Mouse (Mus musculus) left cerebral cortex, postnatal 25 days (tissue): ENCODE results near the gene Pde11a. TPM values are rescaled to one million over a fixed set of nuclear protein-coding genes. Genes with fewer than 3 reads are reported as not detected.

ENCODE experiments used
- DNase-seq, 2 experiments: peaks; one replicate each; pipeline ENCODE4 v3.0.0; 2022; ENCODE audit warnings: low spot score in 2 of 2, mixed read lengths in 1 of 2
- intact Hi-C: fragments of 180-260 bp; cut with DNase I; formaldehyde crosslinking; loops from one replicate; pipeline ENCODE4 v1.15.1; 2025
- total RNA-seq, 2 experiments: library from RNA; stranded (reverse); gene quantifications; 2 replicates each; pipeline ENCODE4 v1.2.3; 2021

The Pde11a gene
- total RNA-seq, 2 experiments from 2014 or later: 4.1 to 4.8 TPM

DNA sequence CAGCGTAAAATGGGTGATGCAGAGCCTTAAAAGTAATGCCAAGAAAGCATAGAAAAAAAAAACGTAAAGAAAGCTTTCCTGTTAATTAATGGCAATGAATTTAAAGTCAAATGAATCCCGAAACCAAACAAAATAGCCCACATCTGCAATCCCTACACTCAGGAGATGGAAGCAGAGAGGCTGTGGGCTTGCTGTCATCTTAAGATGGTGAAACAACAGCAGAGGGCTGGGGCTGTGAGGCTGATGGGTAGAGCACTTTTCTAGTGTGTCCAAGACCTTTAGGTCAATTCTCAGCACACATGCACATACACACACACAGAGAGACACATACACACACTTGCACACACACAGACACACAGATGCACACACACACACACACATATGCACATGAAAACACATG, 12.4 kb downstream of the Pde11a start:
- DNase-seq: no peak
- intact Hi-C loops: no loop called here

DNA sequence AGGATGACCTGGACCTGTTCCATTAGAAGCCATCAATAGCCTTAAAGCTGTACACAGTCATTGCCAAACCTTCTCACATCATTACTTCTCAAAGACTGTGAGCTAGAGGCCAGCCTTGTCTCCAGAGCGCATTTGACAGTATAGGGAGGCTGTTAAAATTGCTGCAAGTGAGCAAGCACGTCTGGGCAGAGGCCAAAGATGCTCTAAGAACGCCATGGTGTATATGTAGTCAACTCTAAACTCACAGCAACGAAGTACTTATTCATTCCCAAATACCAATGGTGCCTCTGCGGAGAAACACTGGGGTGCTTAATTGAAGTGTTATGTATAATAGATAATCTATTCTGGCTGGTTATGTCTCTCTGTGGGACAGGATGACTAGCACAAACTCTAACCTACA, 14.1 kb downstream of the Pde11a start:
- intact Hi-C loops: no loop called here
- DNase-seq: no peak

DNA sequence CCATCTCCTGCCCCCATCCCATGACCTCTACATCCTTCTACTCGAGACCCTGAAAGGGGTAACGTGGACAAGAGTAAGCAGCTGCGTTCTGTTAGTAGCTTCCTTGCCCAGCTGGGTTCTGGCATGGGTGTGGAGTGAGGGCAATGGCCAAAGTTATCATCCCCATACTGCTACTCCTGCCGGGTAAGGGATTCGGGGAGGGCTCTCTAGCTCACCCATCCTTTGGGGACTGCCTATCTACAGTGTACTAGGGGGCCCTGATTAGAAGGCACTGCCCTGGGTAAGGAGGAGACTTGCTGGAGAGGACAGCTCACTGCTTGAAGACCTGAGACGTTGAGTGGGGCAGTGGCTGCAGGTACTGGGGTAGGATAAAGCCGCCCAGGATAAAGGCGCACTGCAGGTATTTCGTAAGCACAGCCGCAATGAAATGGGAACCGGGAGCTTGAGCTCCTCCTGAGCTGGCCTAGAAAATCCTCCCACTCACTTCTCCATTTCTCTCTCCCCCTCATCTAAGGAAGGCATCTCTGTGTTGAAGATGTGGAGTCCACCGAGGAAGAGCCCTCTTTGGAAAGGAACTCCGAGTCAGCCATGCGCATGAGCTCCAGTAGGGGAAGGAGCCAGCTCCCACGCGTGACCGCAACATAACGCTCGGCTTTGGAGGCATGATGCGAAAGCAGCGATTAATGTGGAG, 15.2 kb downstream of the Pde11a start:
- DNase-seq: peak in 1 of 2 experiments; percentile 64
- intact Hi-C loops: no loop called here

DNA sequence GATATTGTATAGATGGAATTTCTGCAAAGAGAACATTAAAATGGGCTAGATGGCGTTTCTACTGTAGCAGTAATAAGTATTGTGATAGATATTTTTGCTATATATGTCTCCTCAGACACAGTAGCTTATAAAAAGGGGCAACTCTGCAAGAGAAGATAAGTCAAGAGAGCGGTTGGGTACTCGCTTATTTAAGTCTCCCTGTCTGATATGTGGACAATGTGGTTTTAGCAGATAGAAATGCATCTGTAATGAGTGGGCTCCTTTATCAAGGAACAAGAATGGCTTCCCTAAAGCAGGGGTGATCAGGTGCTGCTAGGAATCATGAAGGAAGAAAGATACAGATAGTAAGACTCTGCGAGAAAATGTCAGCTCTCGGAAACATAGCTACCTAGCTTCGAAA, 18.2 kb downstream of the Pde11a start:
- intact Hi-C loops: no loop called here
- no peak for DNase-seq

DNA sequence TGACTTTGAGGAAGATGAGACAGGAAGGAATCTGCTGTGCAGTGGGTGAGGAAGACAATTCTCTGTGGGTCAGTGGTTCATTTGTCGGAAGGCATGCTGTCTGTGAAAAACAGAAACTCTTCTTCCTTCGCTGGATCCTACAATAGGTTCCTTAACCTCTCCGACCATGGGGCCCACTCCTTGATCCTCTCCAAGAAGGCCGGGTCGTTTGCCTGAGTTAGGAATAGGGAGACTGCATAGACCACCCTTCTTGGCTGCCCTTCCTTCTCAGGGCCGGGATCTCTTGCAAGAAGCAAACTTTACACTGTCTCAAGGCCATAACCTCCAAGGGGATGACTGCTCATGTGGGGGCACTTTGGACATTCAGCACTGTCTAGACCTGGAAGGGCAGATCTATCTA, 19.3 kb downstream of the Pde11a start:
- DNase-seq: no peak
- intact Hi-C loops: no loop called here

DNA sequence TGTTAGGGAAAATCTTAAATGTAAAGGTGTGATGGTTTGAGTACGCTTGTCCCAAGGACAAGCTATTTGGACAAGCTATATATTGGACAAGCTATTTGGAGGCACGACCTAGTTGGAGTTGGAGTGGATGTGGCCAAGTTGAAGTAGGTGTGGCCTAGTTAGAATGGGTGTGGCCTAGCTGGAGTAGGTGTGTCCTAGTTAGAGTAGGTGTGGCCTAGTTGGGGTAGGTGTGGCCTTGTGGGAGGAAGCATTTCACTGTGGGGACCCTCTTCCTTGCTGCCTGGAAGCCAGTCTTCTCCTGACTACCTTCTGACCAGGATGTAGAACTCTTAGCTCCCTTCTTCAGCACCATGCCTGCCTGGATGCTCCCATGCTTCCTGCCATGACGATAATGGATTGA, 50.9 kb downstream of the Pde11a start:
- intact Hi-C loops: no loop called here
- DNase-seq: no peak

DNA sequence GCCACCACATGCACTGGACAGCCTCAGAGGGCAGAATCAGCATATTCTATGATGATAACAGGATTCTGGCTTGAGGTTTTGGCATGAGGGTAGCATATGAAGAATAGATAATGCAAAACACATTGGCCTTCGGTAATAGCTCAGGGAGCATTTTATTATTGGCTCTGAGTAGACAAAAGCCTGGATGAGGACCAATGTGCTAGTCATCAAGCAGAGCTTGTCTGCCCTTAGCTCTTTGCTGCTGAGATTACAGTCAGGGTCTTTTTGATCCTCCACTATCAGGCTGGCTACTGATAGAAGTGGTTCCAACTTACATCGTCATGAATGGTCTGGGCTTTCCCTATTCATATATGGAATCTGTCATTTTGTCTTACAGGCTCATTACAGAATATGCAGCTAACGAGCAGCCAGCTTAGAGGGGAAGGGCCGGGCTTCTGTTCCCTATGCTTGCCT, 52.3 kb downstream of the Pde11a start:
- intact Hi-C loops: no loop called here

DNA sequence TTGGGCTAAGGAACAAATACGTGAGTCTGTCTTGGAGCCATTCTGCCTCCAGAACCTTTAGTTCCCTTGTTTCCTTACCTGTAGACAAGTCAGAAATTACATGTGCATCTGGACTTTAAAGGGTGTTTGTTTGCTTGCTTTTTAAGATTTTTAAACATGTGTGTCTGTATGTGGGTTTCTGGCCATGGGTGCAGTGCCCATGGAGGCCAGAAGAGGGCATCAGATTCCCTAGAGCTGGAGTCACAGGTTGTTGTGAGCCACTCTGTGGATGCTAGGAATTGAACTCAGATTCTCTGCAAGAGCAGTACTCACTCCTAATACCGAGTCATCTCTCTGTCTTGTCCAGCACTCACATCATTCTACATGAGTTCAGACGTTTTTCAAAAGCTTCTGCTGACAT, 53.4 kb downstream of the Pde11a start:
- intact Hi-C loops: no loop called here
- no peak for DNase-seq

More for the DNA sequence above, 52.3 kb downstream of the Pde11a start:
- no peak for DNase-seq

DNA sequence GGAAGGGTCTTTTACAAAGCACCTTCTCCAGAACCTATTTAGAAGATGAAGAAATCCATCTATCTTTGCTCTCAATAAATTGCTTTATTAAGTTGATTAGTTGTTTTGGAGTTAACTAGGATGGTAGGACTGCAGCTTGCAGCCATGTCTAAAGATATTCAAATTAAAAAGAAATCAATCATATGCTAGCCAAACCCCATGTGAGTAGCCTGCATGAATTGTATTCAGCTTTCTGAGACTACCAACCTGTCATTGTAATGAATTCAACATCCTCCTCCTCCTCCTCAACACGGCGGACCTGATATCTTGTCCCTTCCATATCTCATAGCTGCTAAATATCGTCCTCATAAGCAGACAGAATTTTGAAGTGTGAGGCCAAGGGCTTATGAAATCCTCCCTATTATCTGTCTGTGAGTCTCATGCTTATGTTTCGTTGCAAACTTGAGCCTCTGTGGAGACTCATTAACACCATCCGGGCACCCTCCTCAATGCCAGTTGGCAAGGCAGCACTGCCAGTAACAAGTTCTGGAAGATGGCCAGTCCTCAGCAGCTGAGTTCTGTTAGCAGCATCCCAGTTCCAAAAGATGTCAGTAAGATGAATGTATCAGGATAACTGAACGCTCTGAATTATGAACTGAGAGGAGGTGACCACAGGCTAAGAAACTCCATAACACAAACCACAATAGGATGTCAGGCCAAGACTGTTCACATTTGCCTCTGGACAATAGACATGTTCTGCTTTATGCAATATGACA, 55.0 kb downstream of the Pde11a start:
- intact Hi-C loops: no loop called here
- peak; percentile 70 to 87 for DNase-seq

DNA sequence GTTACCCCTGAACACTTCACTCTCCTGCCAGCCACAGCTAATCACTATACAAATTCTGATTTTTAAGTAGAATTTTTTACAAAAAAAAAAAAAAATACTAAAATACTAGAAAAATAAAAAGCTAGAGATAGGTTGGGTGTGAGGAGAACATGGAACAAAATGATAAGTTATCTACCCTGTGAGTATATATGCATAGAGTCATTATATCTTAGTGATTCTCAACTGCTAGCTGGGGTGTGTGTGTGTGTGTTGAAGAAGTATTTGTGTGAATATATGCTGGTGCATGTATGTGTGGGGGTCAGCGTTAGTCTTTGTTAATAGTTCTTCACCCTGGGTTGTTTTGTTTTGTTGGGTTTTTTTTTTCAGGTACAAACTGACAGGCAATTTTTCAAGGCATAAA, 69.1 kb downstream of the Pde11a start:
- DNase-seq: no peak
- intact Hi-C loops: no loop called here

DNA sequence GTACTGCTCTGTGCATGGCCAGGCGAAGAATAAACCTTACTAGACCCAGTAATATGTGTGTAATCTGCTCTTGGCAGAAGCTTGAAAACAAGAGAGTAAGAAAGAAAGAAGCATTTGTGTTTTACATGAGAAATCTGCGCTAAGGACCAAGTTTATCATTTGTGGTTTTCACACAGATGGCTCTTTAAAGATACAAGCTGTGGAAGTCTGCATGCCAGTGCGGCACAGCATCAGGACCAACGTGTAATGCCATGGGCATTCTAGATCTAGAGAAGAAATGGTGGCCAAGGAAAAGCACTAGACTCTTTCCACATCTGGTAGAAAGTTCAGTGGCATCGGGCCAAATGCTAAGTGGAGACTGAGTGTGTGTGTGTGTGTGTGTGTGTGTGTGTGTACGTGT, 71.2 kb downstream of the Pde11a start:
- no peak for DNase-seq
- intact Hi-C loops: no loop called here

DNA sequence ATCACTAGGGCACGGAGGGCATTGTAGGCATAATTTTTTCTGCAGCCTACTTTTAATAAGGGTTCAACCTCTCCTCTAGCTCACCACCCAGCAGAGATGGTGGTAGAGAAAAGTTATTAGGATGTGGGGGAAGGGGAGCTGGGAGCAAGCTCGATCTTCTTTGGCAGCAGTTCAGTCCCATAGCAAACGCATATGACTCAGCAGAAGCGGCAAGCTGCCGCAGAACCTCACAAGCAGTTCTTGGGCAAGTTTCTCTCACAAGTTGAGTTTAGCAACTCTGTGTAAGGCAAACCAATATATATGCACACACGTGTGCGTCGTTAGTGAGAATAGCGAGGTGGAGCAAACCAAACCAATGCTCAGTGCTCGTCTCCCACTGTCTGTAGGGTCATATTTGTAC, 72.0 kb downstream of the Pde11a start:
- DNase-seq: peak in 1 of 2 experiments; percentile 74
- intact Hi-C loops: no loop called here

DNA sequence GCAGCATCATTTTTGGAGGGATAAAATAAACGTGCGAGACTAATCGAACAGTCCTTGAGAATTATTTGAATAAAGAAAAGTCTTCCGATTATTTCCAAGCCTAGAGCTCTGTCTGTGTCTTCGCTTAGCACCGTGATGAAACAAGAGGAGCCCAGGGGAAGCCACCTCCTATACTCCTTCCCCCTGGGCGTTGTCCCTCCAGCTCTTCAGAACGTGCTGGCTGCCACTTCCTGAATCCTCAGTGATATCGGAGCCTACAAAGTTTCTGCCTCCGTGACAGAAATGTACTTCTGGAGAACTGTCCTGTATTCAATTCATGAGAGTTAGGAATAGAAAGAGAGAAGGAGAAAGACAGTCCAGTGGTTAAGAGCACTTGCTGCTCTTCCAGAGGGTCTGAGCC, 74.3 kb downstream of the Pde11a start:
- no peak for DNase-seq
- intact Hi-C loops: no loop called here

DNA sequence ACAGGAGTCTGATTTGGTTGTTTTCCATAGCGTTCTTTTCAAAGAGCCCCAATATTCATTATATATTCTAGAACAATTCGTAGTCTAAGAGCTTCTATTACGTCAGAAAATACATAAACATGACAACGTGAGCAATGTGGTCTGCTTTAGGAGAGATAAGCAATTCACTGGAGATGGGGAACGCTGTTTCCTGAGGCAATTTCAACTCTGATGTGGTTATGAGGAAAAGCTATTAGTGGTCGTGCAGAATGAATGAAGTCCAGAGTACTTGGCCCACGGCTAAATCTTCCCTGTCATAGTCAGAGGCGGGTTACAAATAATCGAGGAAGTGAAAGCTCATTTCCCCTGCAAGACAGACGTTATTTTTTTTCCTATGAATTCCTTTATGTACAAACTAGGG, 75.9 kb downstream of the Pde11a start:
- no peak for DNase-seq
- intact Hi-C loops: no loop called here

DNA sequence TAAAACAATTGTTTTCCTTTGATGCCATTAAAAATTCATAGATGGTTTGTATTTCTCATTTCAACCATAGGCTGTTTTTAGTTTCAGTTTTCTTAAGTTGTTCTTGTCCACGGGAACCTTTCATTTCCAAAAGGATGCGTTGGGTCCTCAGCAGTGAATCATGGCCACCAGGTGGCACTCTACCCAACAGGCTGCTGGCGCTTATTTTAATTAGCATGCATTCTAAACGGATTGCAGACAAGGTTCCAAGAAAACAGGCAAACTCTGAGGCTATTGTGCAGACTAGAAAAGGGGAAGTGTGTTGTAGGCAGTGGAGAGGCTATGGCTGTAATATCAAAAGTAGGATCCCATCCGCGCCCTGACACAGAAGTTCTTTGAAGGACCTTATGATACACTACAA, 83.7 kb downstream of the Pde11a start:
- DNase-seq: peak; percentile 69 to 80
- intact Hi-C loops: loop anchor here (2.0 to 10.0 kb wide), 4 partner anchors 82 to 362 kb away; partner anchors contain the start of genes Cyct and Pde11a

DNA sequence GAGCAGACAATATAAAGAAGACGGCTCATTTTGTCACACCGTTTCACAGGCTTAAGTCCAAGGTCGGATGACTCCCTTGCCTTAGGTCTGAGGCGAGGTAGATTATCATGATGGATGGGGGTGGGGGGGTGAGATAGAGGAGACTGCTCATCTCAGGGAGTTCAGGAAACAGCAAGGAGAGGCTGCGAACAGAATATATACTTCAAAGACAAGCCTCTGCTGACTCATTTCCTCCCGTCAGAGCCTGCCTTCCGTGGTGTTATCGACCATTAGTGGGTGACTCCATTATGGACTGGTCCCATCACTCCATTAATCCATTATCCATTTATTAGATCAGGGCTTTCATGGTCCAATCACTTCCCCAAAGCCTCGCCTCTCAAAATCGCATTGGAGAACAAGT, 87.2 kb downstream of the Pde11a start:
- intact Hi-C loops: loop anchor here (5.0 to 10.0 kb wide), 2 partner anchors 127 to 366 kb away; no protein-coding TSS in a partner anchor

DNA sequence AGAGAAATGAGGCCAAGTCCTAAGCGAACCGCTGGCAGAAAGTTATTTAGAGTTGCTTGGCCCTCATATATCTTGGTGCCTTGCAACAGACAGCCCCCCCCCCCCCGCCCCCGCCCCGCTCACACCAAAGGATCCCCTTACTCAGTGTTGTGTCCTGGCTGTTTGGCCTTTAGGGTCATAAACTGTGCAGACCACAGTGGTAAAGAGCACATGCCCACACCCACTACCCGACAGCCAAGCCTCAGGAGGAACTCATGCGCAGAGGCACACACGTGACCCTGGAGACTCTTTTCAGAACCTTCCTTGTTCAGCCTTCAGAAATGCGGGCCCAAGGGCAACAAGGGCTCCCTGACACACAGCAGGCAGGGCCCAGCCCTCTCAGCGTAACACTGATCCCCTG, 90.3 kb downstream of the Pde11a start:
- intact Hi-C loops: no loop called here
- no peak for DNase-seq

More for the DNA sequence above, 87.2 kb downstream of the Pde11a start:
- no peak for DNase-seq

DNA sequence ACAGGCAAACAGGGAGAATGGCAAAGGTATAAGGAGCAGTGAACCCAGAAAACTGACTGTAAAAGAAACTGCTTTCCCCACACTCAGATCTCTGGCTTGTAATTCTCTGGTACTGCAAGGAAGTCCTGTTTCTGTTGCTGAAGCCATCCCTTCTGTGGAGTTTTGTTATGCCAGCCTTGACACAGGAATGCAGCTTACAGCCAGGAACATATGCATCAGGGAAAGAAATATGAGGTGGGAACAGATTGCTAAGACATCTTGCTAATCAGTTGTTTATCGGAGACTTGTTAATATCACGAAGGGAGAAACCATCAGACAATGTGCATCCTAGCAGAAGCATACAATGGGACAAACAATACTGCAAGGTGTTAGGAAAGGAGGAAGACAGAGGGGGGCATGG, 99.4 kb downstream of the Pde11a start:
- intact Hi-C loops: no loop called here
- DNase-seq: no peak

DNA sequence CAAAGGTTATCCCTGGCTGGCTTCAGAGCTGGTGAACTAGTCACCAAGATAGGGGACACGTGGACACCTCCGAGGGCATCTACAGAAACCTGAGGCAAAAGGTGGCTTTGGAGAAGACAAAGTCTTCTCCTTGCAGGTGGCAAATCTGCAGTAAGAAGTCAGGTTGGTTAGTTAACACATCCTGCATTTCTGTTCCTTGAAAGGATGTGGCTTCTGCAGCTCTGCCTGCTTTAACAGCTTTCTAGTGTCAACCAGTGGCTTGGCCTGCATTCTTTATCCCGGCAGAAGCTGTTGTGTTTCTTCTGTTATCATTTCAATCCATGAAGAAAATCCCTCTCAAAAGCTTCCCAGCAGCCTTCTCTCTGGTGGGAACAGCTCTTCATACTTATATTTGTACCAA, 100.1 kb downstream of the Pde11a start:
- no peak for DNase-seq
- intact Hi-C loops: no loop called here

DNA sequence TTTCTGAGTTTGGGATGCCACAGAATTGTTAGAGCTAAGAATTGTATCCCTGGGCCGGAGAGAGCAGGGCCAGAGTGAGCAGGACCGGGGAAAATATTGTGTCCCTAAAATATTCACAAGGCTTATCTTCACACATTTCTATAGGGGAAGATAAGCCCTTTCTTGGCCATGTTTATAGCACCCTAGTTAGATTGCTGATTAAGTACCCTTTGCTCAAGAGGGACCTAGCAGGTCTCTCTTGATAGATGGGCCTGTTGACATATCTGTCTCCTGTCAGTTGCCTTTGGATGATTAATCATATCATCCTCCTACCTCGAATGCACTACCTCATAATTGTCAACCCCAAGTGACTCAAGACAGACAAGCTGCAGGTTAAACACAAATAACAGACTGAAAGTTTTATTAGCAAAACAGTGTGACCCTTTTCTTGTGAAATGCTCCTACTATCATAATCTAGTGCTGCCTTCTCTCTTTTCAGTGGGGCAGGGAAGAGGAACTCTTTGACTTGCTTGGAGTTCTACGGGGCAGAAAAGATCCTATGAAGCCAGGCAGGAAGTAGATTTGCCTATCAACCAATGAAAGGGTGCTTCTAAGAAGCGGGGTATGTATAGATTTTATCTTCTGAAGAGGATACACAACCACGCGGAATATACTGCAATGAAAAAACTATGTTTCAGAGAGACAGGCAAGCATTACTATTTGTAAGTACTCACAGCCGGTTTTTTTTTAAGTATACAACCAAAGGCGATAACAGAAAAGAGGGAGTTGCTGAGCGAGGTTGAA, 100.7 kb downstream of the Pde11a start:
- no peak for DNase-seq
- intact Hi-C loops: no loop called here
